7 mouse cellular contexts compared by ENCODE assay signal in genomic region chr11:115630532-115631504, GRCm38 (mm10). TPM values are rescaled to one million over a fixed set of nuclear protein-coding genes. Genes with fewer than 3 reads are reported as not detected.
DNase-seq lines count a peak whose midpoint lies in the region; ATAC-seq lines count a peak whose summit lies in the region.

No protein-coding gene starts in this region.

- no peaks in the 10 kb centered on the region for H3K9me3 ChIP-seq in limb, embryonic 10.5 days (replicated peaks)

- no peaks in the 10 kb centered on the region for H3K36me3 ChIP-seq in limb, embryonic 10.5 days

- no peak overlapping the region for H3K27ac ChIP-seq in limb, embryonic 10.5 days

- 54% methylated on average over 16 of the region's 16 CpGs for WGBS in limb, embryonic 10.5 days

- peaks cover 19% of the 10 kb centered on the region for H3K4me1 ChIP-seq in limb, embryonic 10.5 days

- H3K27me3 ChIP-seq in limb, embryonic 10.5 days (ENCODE audit: low read depth, poor library complexity, severe bottlenecking): no peaks in the 10 kb centered on the region

- DNase-seq in Muller cell, postnatal 12 days (ENCODE audit: inconsistent ontology term): peak; percentile 18
- DNase-seq in monocyte, adult 2 months (ENCODE audit: low read depth in 1 of 2, low spot score in 2 of 2): peak; percentile 80 to 87
- no peak for DNase-seq in limb, embryonic 10.5 days (ENCODE audit: low spot score)
- no peak for DNase-seq in layer of hippocampus, postnatal 14 days (ENCODE audit: low spot score in 2 of 2)
- no peak for DNase-seq in left cerebral cortex, adult 8-10 months (ENCODE audit: low spot score in 2 of 2)

- no peak overlapping the region for H3K4me3 ChIP-seq in limb, embryonic 10.5 days

- ATAC-seq in CD4-positive, CD25-positive, alpha-beta regulatory T cell, adult 4 months: peak; percentile 68
- ATAC-seq in hematopoietic stem cell, adult 5-6 weeks (replicated peaks in 1 of 2; ENCODE audit: insufficient read depth in 1 of 2, low FRiP score in 2 of 2, low TSS enrichment in 1 of 2, low read depth in 1 of 2, poor library complexity in 2 of 2, severe bottlenecking in 2 of 2): peak; percentile 63 to 65

RNA-seq across cellular contexts. Expression of gene Slc25a19, which starts 2.7 kb away (rescaled TPM):
- polyA plus RNA-seq in CD4-positive, CD25-positive, alpha-beta regulatory T cell, adult 4 months (2017; shearing (Covaris generic)): 10 to 100 TPM; 93.6 to 98.8 TPM
- total RNA-seq in hematopoietic stem cell, adult 5-6 weeks (2017): 21.6 and 33.8 TPM in 2 replicates
- 27.2 and 27.8 TPM in 2 replicates for polyA plus RNA-seq in limb, embryonic 10.5 days (2016; fragmentation: Nextera tagmentation; extraction: Ambion mirVana)
- total RNA-seq in layer of hippocampus, postnatal 14 days (2021): 10 to 100 TPM; 54.0 to 57.1 TPM
- total RNA-seq in left cerebral cortex, adult 8-10 months (2022): 10 to 100 TPM; 54.5 to 62.2 (median 58.5) TPM

RNA-seq across cellular contexts. Expression of gene Mif4gd, which starts 18.0 kb away (rescaled TPM):
- polyA plus RNA-seq in CD4-positive, CD25-positive, alpha-beta regulatory T cell, adult 4 months (2017; shearing (Covaris generic)): 100 to 1,000 TPM; 208 to 251 TPM
- 19.1 and 23.3 TPM in 2 replicates for total RNA-seq in hematopoietic stem cell, adult 5-6 weeks (2017)
- 16.2 and 18.2 TPM in 2 replicates for polyA plus RNA-seq in limb, embryonic 10.5 days (2016; fragmentation: Nextera tagmentation; extraction: Ambion mirVana)
- total RNA-seq in layer of hippocampus, postnatal 14 days (2021): 10 to 100 TPM; 22.5 to 23.5 TPM
- 10 to 100 TPM; 13.9 to 22.0 (median 17.6) TPM for total RNA-seq in left cerebral cortex, adult 8-10 months (2022)

RNA-seq across cellular contexts. Expression of gene Gga3, which starts 27.0 kb away (rescaled TPM):
- polyA plus RNA-seq in CD4-positive, CD25-positive, alpha-beta regulatory T cell, adult 4 months (2017; shearing (Covaris generic)): 10 to 100 TPM; 35.0 to 43.9 TPM
- 26.3 and 39.2 TPM in 2 replicates for total RNA-seq in hematopoietic stem cell, adult 5-6 weeks (2017)
- polyA plus RNA-seq in limb, embryonic 10.5 days (2016; fragmentation: Nextera tagmentation; extraction: Ambion mirVana): 30.8 and 34.9 TPM in 2 replicates
- total RNA-seq in layer of hippocampus, postnatal 14 days (2021): 10 to 100 TPM; 57.0 to 69.8 TPM
- 10 to 100 TPM; 73.8 to 92.9 (median 89.0) TPM for total RNA-seq in left cerebral cortex, adult 8-10 months (2022)

RNA-seq across cellular contexts. Expression of gene Mrps7, which starts 27.1 kb away (rescaled TPM):
- 10 to 100 TPM; 26.9 to 31.1 TPM for polyA plus RNA-seq in CD4-positive, CD25-positive, alpha-beta regulatory T cell, adult 4 months (2017; shearing (Covaris generic))
- total RNA-seq in hematopoietic stem cell, adult 5-6 weeks (2017): 26.5 and 28.1 TPM in 2 replicates
- polyA plus RNA-seq in limb, embryonic 10.5 days (2016; fragmentation: Nextera tagmentation; extraction: Ambion mirVana): 108 and 120 TPM in 2 replicates
- 10 to 100 TPM; 53.1 to 56.4 TPM for total RNA-seq in layer of hippocampus, postnatal 14 days (2021)
- total RNA-seq in left cerebral cortex, adult 8-10 months (2022): 10 to 100 TPM; 36.9 to 57.0 (median 48.4) TPM

Comparison
In these comparisons a context has a peak if more than half of its experiments do, and no peak if none do; other contexts are left out.
1. DNase-seq: peak in Muller cell, postnatal 12 days (single experiment) and monocyte, adult 2 months (2 of 2); none in limb, embryonic 10.5 days (single experiment), layer of hippocampus, postnatal 14 days (0 of 2) and left cerebral cortex, adult 8-10 months (0 of 2).